Mouse (Mus musculus) layer of hippocampus, adult 9-11 months (tissue): ENCODE results near the gene Gja8.

Source experiments
- DNase-seq: peaks from one replicate; pipeline ENCODE4 v3.0.0; 2022

Gene Gja8

GRCm38 (mm10) chr3:96874808-96875571, 50.8 kb downstream of the Gja8 start:
- no peak for DNase-seq

GRCm38 (mm10) chr3:96872501-96872900, 53.3 kb downstream of the Gja8 start:
- DNase-seq, result no peak

GRCm38 (mm10) chr3:96871070-96871469, 54.8 kb downstream of the Gja8 start:
- DNase-seq, result no peak

- DNase-seq, result no peak
Measured at GRCm38 (mm10) chr3:96870270-96870669, 55.5 kb downstream of the Gja8 start.

- no peak for DNase-seq
Measured at GRCm38 (mm10) chr3:96869091-96869490, 56.7 kb downstream of the Gja8 start.

- DNase-seq, result no peak
Measured at GRCm38 (mm10) chr3:96868566-96868965, 57.3 kb downstream of the Gja8 start.

GRCm38 (mm10) chr3:96867863-96868262, 58.0 kb downstream of the Gja8 start:
- DNase-seq, result no peak
